Mouse (Mus musculus) left cerebral cortex, postnatal 10 days (tissue): Measurements from ENCODE around the gene Colec11. TPM values are rescaled to one million over a fixed set of nuclear protein-coding genes. Genes with fewer than 3 reads are reported as not detected.
A peak's percentile ranks its signal among the peaks of the same experiment; 100 is the strongest.

Experiments used
- DNase-seq, 2 experiments: peaks; one replicate each; pipeline ENCODE4 v3.0.0; 2021 to 2022; ENCODE audit warnings: low spot score in 2 of 2, mixed read lengths in 1 of 2; ENCODE audit errors: extremely low spot score in 1 of 2
- intact Hi-C: fragments of 180-260 bp; cut with DNase I; formaldehyde crosslinking; loops from one replicate; pipeline ENCODE4 v1.15.1; 2025
- total RNA-seq, 2 experiments: library from RNA; stranded (reverse); gene quantifications; 2 replicates each; pipeline ENCODE4 v1.2.3; 2021

The Colec11 gene
- total RNA-seq, 2 experiments from 2014 or later: 0.41 to 0.47 TPM

- DNase-seq: peak; percentile 47 to 52
- intact Hi-C loops: no loop called here
These were observed 15.5 kb downstream of the Colec11 start for GRCm38 (mm10) chr12:28607546-28608305.

GRCm38 (mm10) chr12:28603494-28603893, 19.7 kb downstream of the Colec11 start:
- DNase-seq: no peak
- intact Hi-C loops: no loop called here

- intact Hi-C loops: no loop called here
- DNase-seq: peak in 1 of 2 experiments; percentile 37
These were observed 20.9 kb downstream of the Colec11 start for GRCm38 (mm10) chr12:28602259-28602658.

GRCm38 (mm10) chr12:28598526-28598991, 24.6 kb downstream of the Colec11 start:
- intact Hi-C loops: no loop called here
- no peak for DNase-seq

- intact Hi-C loops: no loop called here
These were observed 25.1 kb downstream of the Colec11 start for GRCm38 (mm10) chr12:28598110-28598509.

GRCm38 (mm10) chr12:28597699-28598098, 25.5 kb downstream of the Colec11 start:
- intact Hi-C loops: no loop called here
- no peak for DNase-seq

More at GRCm38 (mm10) chr12:28598110-28598509, 25.1 kb downstream of the Colec11 start:
- no peak for DNase-seq

GRCm38 (mm10) chr12:28596851-28597250, 26.3 kb downstream of the Colec11 start:
- no peak for DNase-seq
- intact Hi-C loops: no loop called here

- intact Hi-C loops: no loop called here
- DNase-seq: peak in 1 of 2 experiments; percentile 46
These were observed 32.7 kb downstream of the Colec11 start for GRCm38 (mm10) chr12:28590428-28590827.

GRCm38 (mm10) chr12:28589090-28589868, 33.9 kb downstream of the Colec11 start:
- intact Hi-C loops: no loop called here
- DNase-seq: peak; percentile 90 to 91

GRCm38 (mm10) chr12:28587949-28588348, 35.2 kb downstream of the Colec11 start:
- intact Hi-C loops: no loop called here
- DNase-seq: peak; percentile 56 to 80

GRCm38 (mm10) chr12:28584036-28584435, 39.1 kb downstream of the Colec11 start:
- no peak for DNase-seq
- intact Hi-C loops: no loop called here

GRCm38 (mm10) chr12:28582423-28582822, 40.8 kb downstream of the Colec11 start, which contains the start of gene Allc:
Gene Allc, minus strand, starts transcription at chr12:28582523.
- intact Hi-C loops: no loop called here
- DNase-seq: no peak

GRCm38 (mm10) chr12:28579132-28579531, 44.0 kb downstream of the Colec11 start:
- DNase-seq: peak in 1 of 2 experiments; percentile 40
- intact Hi-C loops: no loop called here

GRCm38 (mm10) chr12:28578147-28578546, 45.0 kb downstream of the Colec11 start:
- no peak for DNase-seq
- intact Hi-C loops: no loop called here

GRCm38 (mm10) chr12:28575366-28576070, 47.7 kb downstream of the Colec11 start:
- intact Hi-C loops: no loop called here
- no peak for DNase-seq

- no peak for DNase-seq
- intact Hi-C loops: no loop called here
These were observed 50.9 kb downstream of the Colec11 start for GRCm38 (mm10) chr12:28572241-28572640.

- intact Hi-C loops: no loop called here
- DNase-seq: peak in 1 of 2 experiments; percentile 31
These were observed 70.9 kb downstream of the Colec11 start, which contains the start of gene Dcdc2c for GRCm38 (mm10) chr12:28552299-28552698. Gene Dcdc2c, minus strand, starts transcription at chr12:28552399.

- intact Hi-C loops: no loop called here
- DNase-seq: no peak
These were observed 71.4 kb downstream of the Colec11 start for GRCm38 (mm10) chr12:28551775-28552174.

GRCm38 (mm10) chr12:28548887-28549286, 74.3 kb downstream of the Colec11 start:
- intact Hi-C loops: no loop called here
- DNase-seq: no peak
